Mouse (Mus musculus): ENCODE measurements at regions not wholly inside any gene's neighbourhood (a gene's known extent, or its start where the extent isn't known, plus 50 kb on each side); places are given as distances from the start of the nearest gene placed in this dataset.
A peak's percentile ranks its signal among the peaks of the same experiment; 100 is the strongest.

DNA sequence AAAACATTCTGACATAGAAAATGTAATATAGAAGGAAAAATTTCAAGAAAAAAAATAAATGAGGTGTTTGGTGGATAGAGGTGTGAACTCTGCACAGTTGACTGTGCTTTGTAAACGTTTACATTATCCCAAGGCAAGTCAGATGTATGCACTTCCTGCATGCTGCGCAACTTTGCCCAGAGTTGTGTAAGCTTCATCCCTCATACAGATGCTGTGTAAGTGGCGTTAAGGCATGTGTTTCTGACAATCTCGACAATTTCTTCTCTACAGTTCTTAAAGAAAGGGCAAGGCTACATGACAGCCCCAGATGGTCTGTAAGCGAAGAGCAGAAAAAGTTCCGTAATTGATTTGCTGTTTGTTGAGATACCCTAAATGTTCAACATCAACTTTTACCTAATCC lies 476.6 kb upstream of the Pitx2 start:
- no peak for DNase-seq
- intact Hi-C loops (cut with DNase I), result no loop called here

DNA sequence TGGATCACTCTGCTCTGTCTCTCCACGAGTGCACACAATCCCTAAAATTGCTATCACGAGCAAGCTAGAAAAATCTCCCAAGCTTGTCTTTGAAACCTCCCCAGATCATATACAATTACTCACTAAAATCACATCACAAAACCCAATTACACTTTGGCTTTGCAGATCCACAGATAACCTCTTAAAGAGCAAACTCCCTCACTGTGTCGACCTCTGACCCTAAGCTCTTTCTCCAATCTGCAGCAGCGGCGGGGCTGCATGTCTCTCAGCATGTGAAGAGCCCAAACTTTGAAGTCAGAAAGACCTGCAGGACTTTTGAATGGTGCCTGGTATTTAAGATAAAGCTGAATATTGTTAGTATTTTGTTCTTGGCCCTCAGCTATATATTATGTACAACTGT lies 479.4 kb upstream of the Pitx2 start:
- intact Hi-C loops (cut with DNase I), result no loop called here
- DNase-seq, result no peak

DNA sequence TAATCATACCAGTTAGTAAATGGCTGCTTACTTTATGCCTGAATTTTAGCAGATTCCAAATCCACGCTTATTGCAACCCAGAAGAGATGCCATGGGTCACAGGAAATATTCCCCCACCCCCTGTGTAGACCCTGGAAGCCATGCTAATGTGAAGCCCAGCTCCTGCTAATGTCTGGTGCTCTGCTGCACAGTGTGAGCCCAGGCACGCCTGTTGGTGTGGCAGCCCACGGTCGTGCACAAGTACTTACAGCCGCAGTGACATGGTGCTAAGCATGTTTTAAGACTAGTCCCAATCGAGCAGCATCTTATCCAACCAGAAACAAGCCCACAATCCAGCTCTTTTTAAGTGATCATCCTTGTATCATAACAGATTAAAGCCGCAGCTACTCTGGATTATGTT lies 480.5 kb upstream of the Pitx2 start:
- intact Hi-C loops (cut with DNase I), result no loop called here
- DNase-seq, result no peak

- intact Hi-C loops (cut with DNase I), result no loop called here
- DNase-seq, result no peak
Measured at GRCm38 (mm10) chr3:128707270-128707669, 492.4 kb upstream of the Pitx2 start.

GRCm38 (mm10) chr3:128668468-128669127 lies 531.1 kb upstream of the Pitx2 start:
- intact Hi-C loops (cut with DNase I), result no loop called here
- no peak for DNase-seq

- intact Hi-C loops (cut with DNase I), result no loop called here
- DNase-seq, result no peak
Measured at GRCm38 (mm10) chr3:128665184-128665583, 534.5 kb upstream of the Pitx2 start.

GRCm38 (mm10) chr3:128636960-128637755 lies 562.5 kb upstream of the Pitx2 start:
- no peak for DNase-seq
- intact Hi-C loops (cut with DNase I), result no loop called here

- DNase-seq, result no peak
- intact Hi-C loops (cut with DNase I), result no loop called here
Measured at GRCm38 (mm10) chr3:128627696-128628095, 572.0 kb upstream of the Pitx2 start.

GRCm38 (mm10) chr3:128616675-128617074 lies 583.0 kb upstream of the Pitx2 start:
- intact Hi-C loops (cut with DNase I), result no loop called here
- no peak for DNase-seq

GRCm38 (mm10) chr3:128613657-128614056 lies 586.0 kb upstream of the Pitx2 start:
- no peak for DNase-seq
- intact Hi-C loops (cut with DNase I), result no loop called here

- no peak for DNase-seq
- intact Hi-C loops (cut with DNase I), result no loop called here
Measured at GRCm38 (mm10) chr3:128610731-128611130, 588.9 kb upstream of the Pitx2 start.

GRCm38 (mm10) chr3:128608694-128609093 lies 591.0 kb upstream of the Pitx2 start:
- peak; percentile 23 to 24 for DNase-seq
- intact Hi-C loops (cut with DNase I), result no loop called here

GRCm38 (mm10) chr3:128575339-128576129 lies 624.1 kb upstream of the Pitx2 start:
- intact Hi-C loops (cut with DNase I), result no loop called here
- DNase-seq, result no peak

DNA sequence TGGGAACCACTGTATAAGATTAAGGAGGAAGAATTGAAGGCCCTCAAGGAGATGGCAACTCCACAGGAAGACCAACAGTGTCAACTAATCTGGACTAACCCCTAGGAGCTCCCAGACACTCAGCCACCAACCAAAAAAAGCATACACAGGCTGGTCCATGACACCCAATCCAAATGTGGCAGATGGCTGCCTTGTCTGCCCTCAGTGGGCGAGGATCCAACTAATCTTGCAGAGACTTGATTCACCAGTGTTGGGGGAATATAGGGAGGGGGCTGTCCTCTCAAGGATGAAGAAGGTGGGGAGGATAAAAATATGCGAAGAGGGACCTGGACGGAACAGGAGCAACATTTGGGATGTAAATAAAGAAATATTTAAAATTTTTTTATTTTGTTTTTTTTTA lies 629.1 kb upstream of the Pitx2 start:
- DNase-seq, result no peak
- intact Hi-C loops (cut with DNase I), result no loop called here

GRCm38 (mm10) chr3:128565386-128565785 lies 634.3 kb upstream of the Pitx2 start:
- DNase-seq, result no peak
- intact Hi-C loops (cut with DNase I), result no loop called here

GRCm38 (mm10) chr3:128546416-128547327 lies 650.5 kb upstream of the Fam241a start:
- DNase-seq, result peak; percentile 71 to 77

GRCm38 (mm10) chr3:128525427-128525826 lies 629.3 kb upstream of the Fam241a start:
- intact Hi-C loops (cut with DNase I), result loop anchor here (10.0 kb wide), 1 partner anchor 679 kb away; no protein-coding TSS in a partner anchor

More at GRCm38 (mm10) chr3:128546416-128547327, 650.5 kb upstream of the Fam241a start:
- intact Hi-C loops (cut with DNase I), result no loop called here

DNA sequence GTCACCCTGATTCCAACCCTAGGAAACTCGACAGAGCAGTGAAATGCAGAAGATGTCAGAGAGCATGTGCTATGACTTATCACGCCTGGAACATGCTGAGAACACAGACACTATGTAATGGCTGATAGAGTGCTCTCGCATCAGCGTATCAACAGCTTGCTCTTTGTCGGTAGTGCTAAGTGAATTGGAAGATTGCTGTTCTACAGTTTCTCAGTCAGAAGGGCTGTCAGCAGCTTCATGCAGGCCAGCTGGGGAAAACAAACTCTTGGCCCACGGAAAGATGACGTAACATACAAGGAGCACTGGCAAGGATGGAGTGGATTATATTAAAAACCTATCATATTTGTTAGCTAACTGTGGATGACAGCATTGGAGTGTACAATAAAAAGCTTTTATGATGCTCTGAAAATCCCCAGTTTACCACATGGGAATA lies 624.6 kb upstream of the Fam241a start:
- intact Hi-C loops (cut with DNase I), result loop anchor here (10.0 kb wide), 1 partner anchor 684 kb away; no protein-coding TSS in a partner anchor
- DNase-seq, result peak; percentile 80 to 84

More at GRCm38 (mm10) chr3:128525427-128525826, 629.3 kb upstream of the Fam241a start:
- no peak for DNase-seq

DNA sequence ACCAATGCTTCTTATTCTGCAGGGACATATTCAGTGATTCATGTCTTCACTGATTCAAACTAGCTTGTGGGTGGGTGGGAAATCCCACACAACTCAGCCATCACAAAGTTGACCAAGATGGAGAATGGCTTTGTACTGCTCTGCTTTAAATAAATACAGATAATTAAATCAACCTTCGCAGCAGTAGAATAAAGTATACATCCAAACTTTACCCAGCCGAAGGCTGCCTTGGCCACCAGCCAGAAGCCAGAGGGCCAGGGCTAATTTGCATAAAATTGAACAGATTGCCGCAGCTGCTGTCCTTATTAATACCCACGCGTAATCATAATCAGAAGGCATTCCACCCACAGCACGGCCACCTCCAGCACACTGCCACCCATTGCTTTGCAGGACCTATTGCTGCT lies 623.8 kb upstream of the Fam241a start:
- DNase-seq, result peak; percentile 14 to 35
- intact Hi-C loops (cut with DNase I), result loop anchor here (10.0 kb wide), 1 partner anchor 685 kb away; no protein-coding TSS in a partner anchor

DNA sequence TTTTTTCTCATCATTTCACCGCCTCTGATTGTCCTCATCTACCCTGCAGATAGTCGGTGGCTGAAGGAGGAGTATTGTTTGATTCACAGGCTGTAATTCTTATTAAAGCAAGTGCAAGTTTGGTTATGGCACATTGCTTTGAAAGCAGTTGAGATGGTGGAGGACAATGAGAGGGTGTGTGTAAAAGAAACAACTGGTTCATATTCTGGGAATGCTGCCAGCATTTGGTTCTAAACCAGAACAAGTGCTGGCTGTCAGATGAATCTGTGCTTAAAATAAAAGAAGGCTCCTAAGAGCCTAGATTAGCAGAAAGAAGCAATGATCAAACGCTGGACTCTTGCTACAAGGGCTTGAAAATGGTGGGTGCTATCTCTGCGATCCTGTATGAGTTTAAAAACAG lies 622.7 kb upstream of the Fam241a start:
- intact Hi-C loops (cut with DNase I), result no loop called here
- peak; percentile 56 to 57 for DNase-seq

Data from heart, postnatal 10 days (tissue).